Mouse (Mus musculus) kidney, adult 9 months (tissue): Measurements from ENCODE around the gene P2rx1.

Source experiments
- DNase-seq: peaks from one replicate; pipeline ENCODE4 v3.0.0; 2022

Gene P2rx1

GRCm38 (mm10) chr11:73024236-73024904 lies 25.5 kb downstream of the P2rx1 start:
- DNase-seq, result peak; percentile 64

GRCm38 (mm10) chr11:73026961-73027360 lies 28.1 kb downstream of the P2rx1 start:
- no peak for DNase-seq

GRCm38 (mm10) chr11:73030821-73031498 lies 32.1 kb downstream of the P2rx1 start:
- DNase-seq, result peak; percentile 93

- DNase-seq, result no peak
These were observed 32.6 kb downstream of the P2rx1 start for GRCm38 (mm10) chr11:73031536-73031935.

GRCm38 (mm10) chr11:73036077-73036476 lies 37.2 kb downstream of the P2rx1 start:
- no peak for DNase-seq

- DNase-seq, result no peak
These were observed 38.0 kb downstream of the P2rx1 start for GRCm38 (mm10) chr11:73036889-73037288.

- peak; percentile 44 for DNase-seq
These were observed 38.8 kb downstream of the P2rx1 start for GRCm38 (mm10) chr11:73037691-73038090.

- peak; percentile 79 for DNase-seq
These were observed 40.3 kb downstream of the P2rx1 start for GRCm38 (mm10) chr11:73039102-73039799.

GRCm38 (mm10) chr11:73044229-73044755 lies 45.4 kb downstream of the P2rx1 start:
- no peak for DNase-seq

- DNase-seq, result no peak
These were observed 45.9 kb downstream of the P2rx1 start for GRCm38 (mm10) chr11:73044789-73045188.

- DNase-seq, result peak; percentile 98
These were observed 48.7 kb downstream of the P2rx1 start, which contains the start of gene Ncbp3 for GRCm38 (mm10) chr11:73047542-73047996. TSS of gene Ncbp3 (plus strand) at chr11:73047783.

GRCm38 (mm10) chr11:73048030-73048876 lies 49.4 kb downstream of the P2rx1 start:
- DNase-seq, result no peak

GRCm38 (mm10) chr11:73049335-73049734 lies 50.4 kb downstream of the P2rx1 start:
- peak; percentile 81 for DNase-seq

GRCm38 (mm10) chr11:73052795-73053194 lies 53.9 kb downstream of the P2rx1 start:
- no peak for DNase-seq

GRCm38 (mm10) chr11:73057701-73058100 lies 58.8 kb downstream of the P2rx1 start:
- DNase-seq, result no peak

GRCm38 (mm10) chr11:73059630-73060029 lies 60.7 kb downstream of the P2rx1 start:
- no peak for DNase-seq

- DNase-seq, result no peak
These were observed 62.5 kb downstream of the P2rx1 start for GRCm38 (mm10) chr11:73061413-73061812.
